Mouse (Mus musculus) neural tube, embryonic 11.5 days (tissue): ENCODE measurements at regions not wholly inside any gene's neighbourhood (a gene's known extent, or its start where the extent isn't known, plus 50 kb on each side); places are given as distances from the start of the nearest gene placed in this dataset.

ENCODE experiments used
- ATAC-seq: fragments of 200-750 bp; cut with Nextera tagmentation; 2 replicates; pipeline ENCODE4 v1.8.0; 2017; ENCODE audit warnings: moderate number of reproducible peaks, mild to moderate bottlenecking, moderate TSS enrichment, moderate library complexity; ENCODE audit not compliant: insufficient read depth, low FRiP score, low TSS enrichment
- DNase-seq: peaks from one replicate; pipeline ENCODE4 v3.0.0-alpha.2; 2015; ENCODE audit warnings: low spot score
- H3K27ac ChIP-seq: fragments of 300-500 bp; sonication (generic); 2 replicates; pipeline ENCODE4 v1.5.1; 2014; ENCODE audit warnings: low read depth, mild to moderate bottlenecking, low read length
- H3K27me3 ChIP-seq: fragments of 300-500 bp; sonication (generic); 2 replicates; pipeline ENCODE4 v1.6.1; 2014; ENCODE audit warnings: mild to moderate bottlenecking, low read length, mixed read lengths; ENCODE audit not compliant: control insufficient read depth, insufficient read depth
- H3K36me3 ChIP-seq: fragments of 300-500 bp; sonication (generic); 2 replicates; pipeline ENCODE4 v1.6.1; 2014; ENCODE audit warnings: mild to moderate bottlenecking, low read length, moderate library complexity, mixed read lengths; ENCODE audit not compliant: control insufficient read depth, insufficient read depth
- H3K4me1 ChIP-seq: fragments of 300-500 bp; sonication (generic); 2 replicates; pipeline ENCODE4 v1.6.1; 2014; ENCODE audit warnings: low read length, mixed read lengths; ENCODE audit not compliant: control insufficient read depth, insufficient read depth
- H3K4me2 ChIP-seq: fragments of 300-500 bp; sonication (generic); 2 replicates; pipeline ENCODE4 v1.6.1; 2014; ENCODE audit warnings: low read depth, mild to moderate bottlenecking, moderate library complexity
- H3K4me3 ChIP-seq: fragments of 300-500 bp; sonication (generic); 2 replicates; pipeline ENCODE4 v1.5.1; 2014; ENCODE audit warnings: low read depth, low read length
- H3K9ac ChIP-seq: fragments of 300-500 bp; sonication (generic); 2 replicates; pipeline ENCODE4 v1.6.1; 2014; ENCODE audit warnings: mild to moderate bottlenecking, low read length
- H3K9me3 ChIP-seq: fragments of 300-500 bp; sonication (generic); 2 replicates; pipeline ENCODE4 v1.6.1; 2016; ENCODE audit warnings: low read length; ENCODE audit not compliant: control insufficient read depth
- WGBS: fragments of 180-500 bp; shearing (Covaris S2); extraction: QIAGEN DNeasy Blood & Tissue Kit; methylation state at CpG from one replicate; pipeline ENCODE4 v1.1.7; 2014; 5-methylcytosine and 5-hydroxymethylcytosine counted together

DNA sequence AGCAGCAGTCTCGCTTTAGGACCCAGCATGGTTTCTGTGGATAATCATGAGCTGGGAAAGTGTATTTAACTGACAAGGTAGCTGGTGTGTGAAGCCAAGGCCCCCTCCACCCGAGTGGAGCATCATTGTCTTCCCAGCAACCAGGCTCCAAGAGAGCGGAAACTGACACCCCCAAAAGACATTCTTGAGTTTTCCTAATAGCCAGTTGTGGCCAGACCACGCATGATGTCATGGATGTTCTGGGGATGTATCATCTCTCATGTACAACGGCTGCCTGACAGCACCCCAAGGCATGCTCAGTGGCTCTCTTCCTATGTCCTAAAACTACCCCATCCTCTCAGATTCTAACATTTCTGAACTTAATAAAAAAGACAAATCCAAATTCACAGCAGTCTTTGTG is 133.5 kb upstream of the Dio3 start:
- H3K36me3 ChIP-seq = no peaks in the 10 kb centered on the region
- ATAC-seq = no peak
- DNase-seq = no peak
- H3K9me3 ChIP-seq = no peaks in the 10 kb centered on the region
- H3K4me1 ChIP-seq = no peaks in the 10 kb centered on the region
- no peak overlapping the region for H3K9ac ChIP-seq
- H3K27me3 ChIP-seq = no peaks in the 10 kb centered on the region
- no peak overlapping the region for H3K4me2 ChIP-seq
- 78% methylated on average over 5 of the region's 5 CpGs for WGBS
- H3K4me3 ChIP-seq = no peak overlapping the region
- no peak overlapping the region for H3K27ac ChIP-seq

DNA sequence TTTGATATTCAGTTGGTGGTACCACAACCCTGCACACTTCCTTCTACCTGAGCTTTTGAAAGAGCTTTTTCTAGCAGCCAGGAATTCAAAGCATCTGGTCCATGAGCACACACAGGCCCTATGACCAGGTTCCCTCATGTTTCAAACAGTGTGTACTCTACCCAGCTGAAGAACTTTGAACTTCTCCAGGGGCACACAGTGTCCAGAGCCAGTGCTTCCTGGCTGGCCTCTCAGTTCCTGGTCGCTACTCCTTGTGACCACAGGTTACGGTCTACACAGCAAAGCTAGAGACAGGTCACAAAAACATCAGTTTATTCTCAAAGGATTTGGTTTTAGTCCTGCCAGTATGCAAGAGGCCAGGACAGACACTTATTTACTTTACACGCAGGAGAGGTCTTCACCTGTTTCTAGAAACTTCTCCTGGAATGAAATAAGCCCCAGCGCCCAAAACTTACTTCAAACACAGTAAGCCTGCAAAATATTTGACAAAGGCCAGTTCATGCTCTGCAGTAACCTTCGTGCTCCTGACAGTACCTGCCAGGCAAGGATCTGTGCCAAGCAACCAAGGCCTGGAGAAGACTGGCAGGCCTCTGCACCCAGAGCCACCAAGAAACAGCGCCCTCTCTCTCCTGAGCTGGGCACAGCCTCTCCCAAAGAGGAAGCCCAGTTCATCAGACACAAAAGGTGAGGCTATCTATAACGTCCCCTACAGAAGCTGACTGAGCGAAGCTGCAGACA is 124.5 kb upstream of the Dio3 start:
- 86% methylated on average over 8 of the region's 8 CpGs for WGBS
- no peak overlapping the region for H3K27ac ChIP-seq
- H3K4me1 ChIP-seq = no peaks in the 10 kb centered on the region
- ATAC-seq (no peak), DNase-seq (no peak)
- H3K4me2 ChIP-seq = no peak overlapping the region
- no peak overlapping the region for H3K4me3 ChIP-seq
- no peaks in the 10 kb centered on the region for H3K27me3 ChIP-seq
- H3K9me3 ChIP-seq = no peaks in the 10 kb centered on the region
- no peak overlapping the region for H3K9ac ChIP-seq
- H3K36me3 ChIP-seq = no peaks in the 10 kb centered on the region

DNA sequence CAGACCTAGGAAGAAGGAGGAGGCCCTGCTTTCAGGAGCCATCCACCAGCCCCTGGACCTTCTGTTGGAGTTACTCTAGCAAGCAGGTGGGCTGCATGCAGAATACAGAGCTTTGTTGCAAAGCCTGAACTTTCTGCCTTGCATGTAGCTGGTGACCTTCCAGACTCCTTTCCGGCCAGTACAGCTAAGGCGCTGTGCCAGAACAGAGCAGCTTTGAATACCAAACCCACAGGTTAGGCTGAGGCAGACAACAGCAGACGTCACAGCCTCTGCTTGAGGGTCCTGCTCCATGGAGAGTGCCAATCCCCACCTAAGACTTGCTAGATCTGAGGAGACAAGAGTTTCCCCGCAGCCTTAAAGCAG is 123.9 kb upstream of the Dio3 start:
- Histone ChIP-seq H3K4me2 (no peak overlapping the region), H3K27ac (no peak overlapping the region), H3K9ac (no peak overlapping the region), H3K9me3 (no peaks in the 10 kb centered on the region), H3K27me3 (no peaks in the 10 kb centered on the region), H3K4me1 (no peaks in the 10 kb centered on the region), H3K36me3 (no peaks in the 10 kb centered on the region), H3K4me3 (no peak overlapping the region)
- ATAC-seq (no peak), DNase-seq (no peak)
- 80% methylated on average over 4 of the region's 4 CpGs for WGBS

GRCm38 (mm10) chr12:110156441-110156840 is 122.4 kb upstream of the Dio3 start:
- Histone ChIP-seq H3K36me3 (no peaks in the 10 kb centered on the region), H3K4me1 (no peaks in the 10 kb centered on the region), H3K9ac (no peak overlapping the region), H3K27me3 (no peaks in the 10 kb centered on the region), H3K27ac (no peak overlapping the region), H3K4me2 (no peak overlapping the region), H3K9me3 (no peaks in the 10 kb centered on the region), H3K4me3 (no peak overlapping the region)
- no peak for ATAC-seq
- WGBS = 47% methylated on average over 8 of the region's 8 CpGs
- no peak for DNase-seq

DNA sequence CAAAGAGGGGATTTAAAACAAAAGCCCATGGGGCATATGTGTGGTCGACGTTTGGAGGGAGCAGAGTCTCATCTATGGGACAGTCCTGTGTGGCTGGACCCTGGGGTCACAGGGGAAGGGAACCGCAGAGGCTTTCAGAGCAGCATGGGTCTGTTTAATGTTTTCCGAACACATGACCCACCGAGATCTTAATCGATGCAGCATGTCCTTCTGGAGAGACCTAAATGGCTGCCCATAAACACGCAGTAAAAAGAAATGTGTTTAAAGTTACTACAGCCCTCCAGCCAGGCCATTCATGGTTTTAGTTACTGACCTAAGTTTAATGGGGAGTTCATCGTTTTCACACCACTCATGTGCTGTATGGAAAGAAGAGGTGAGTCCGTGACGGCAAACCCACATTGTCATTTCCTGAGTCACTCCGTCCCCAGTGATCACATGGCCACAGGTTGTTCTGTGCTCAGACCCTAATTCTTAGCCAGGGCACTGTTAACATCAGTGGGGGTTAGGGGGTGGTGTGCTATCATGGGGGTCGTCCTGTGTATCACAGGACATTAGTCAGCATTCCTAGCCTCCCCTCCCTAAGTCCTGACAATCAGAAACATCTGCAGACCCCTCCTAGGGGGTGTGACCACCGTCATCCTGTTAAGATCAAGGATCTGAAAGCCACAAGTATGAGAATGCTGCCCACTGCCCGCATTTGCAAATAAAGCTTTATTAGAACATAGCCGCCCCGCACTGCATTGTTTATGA is 120.7 kb upstream of the Dio3 start:
- no peaks in the 10 kb centered on the region for H3K36me3 ChIP-seq
- no peak overlapping the region for H3K4me2 ChIP-seq
- H3K27ac ChIP-seq = no peak overlapping the region
- ATAC-seq = no peak
- H3K27me3 ChIP-seq = no peaks in the 10 kb centered on the region
- 66% methylated on average over 16 of the region's 16 CpGs for WGBS
- H3K4me3 ChIP-seq = no peak overlapping the region
- no peak overlapping the region for H3K9ac ChIP-seq
- H3K9me3 ChIP-seq = no peaks in the 10 kb centered on the region
- no peaks in the 10 kb centered on the region for H3K4me1 ChIP-seq
- DNase-seq = no peak

GRCm38 (mm10) chr12:110161306-110161705 is 117.6 kb upstream of the Dio3 start:
- Histone ChIP-seq H3K27ac (no peak overlapping the region), H3K4me2 (no peak overlapping the region), H3K9ac (no peak overlapping the region), H3K4me1 (no peaks in the 10 kb centered on the region), H3K36me3 (no peaks in the 10 kb centered on the region), H3K27me3 (no peaks in the 10 kb centered on the region), H3K9me3 (no peaks in the 10 kb centered on the region), H3K4me3 (no peak overlapping the region)
- no peak for DNase-seq
- ATAC-seq = no peak
- WGBS = 91% methylated on average over 4 of the region's 4 CpGs

GRCm38 (mm10) chr12:110165462-110165861 is 113.4 kb upstream of the Dio3 start:
- Histone ChIP-seq H3K36me3 (no peaks in the 10 kb centered on the region), H3K9ac (no peak overlapping the region), H3K27ac (no peak overlapping the region), H3K4me3 (no peak overlapping the region), H3K4me1 (no peaks in the 10 kb centered on the region), H3K9me3 (no peaks in the 10 kb centered on the region), H3K4me2 (no peak overlapping the region), H3K27me3 (no peaks in the 10 kb centered on the region)
- no peak for DNase-seq
- ATAC-seq = no peak
- 84% methylated on average over 13 of the region's 13 CpGs for WGBS

DNA sequence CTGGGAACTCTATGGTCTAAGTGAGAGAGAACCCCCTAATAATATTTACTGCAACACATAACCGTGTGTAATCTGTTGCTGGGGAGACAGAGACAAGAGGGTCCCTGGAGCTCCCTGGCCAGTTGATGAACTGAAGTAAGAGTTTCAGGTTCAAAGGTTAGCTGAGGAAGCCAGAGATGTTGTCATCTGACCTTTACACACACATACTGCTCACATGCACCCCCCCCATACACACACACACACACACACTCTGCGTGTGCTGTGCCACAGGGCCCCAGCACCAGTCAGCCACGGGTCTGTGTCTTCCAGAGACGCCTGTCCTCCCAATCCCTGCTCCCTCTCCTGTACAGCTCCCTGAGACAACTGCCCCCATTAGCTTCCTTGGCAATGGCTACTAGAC is 110.5 kb upstream of the Dio3 start:
- DNase-seq (no peak), ATAC-seq (no peak)
- no peak overlapping the region for H3K27ac ChIP-seq
- no peak overlapping the region for H3K4me3 ChIP-seq
- 86% methylated on average over 4 of the region's 4 CpGs for WGBS
- H3K4me1 ChIP-seq = no peaks in the 10 kb centered on the region
- H3K9me3 ChIP-seq = no peaks in the 10 kb centered on the region
- H3K27me3 ChIP-seq = no peaks in the 10 kb centered on the region
- no peak overlapping the region for H3K9ac ChIP-seq
- H3K36me3 ChIP-seq = no peaks in the 10 kb centered on the region
- no peak overlapping the region for H3K4me2 ChIP-seq

DNA sequence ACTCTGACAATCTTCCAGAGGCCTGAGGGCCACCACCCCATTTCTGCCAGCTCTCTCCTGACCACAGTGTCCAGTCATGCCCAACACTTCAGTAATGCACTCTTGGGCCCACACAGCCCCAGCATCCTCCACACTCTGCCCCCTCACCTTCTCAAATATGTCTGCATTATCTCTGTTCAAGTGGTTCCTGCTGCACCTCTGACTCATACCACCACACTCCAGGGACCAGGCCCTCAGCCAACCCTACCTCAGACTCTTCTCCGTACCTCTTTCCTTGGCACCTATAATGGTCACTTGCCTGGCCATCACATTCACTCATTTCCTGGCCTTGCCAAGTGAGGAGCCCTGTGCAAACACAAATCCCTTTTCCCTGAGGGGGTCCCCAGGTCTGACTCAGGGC is 109.6 kb upstream of the Dio3 start:
- no peaks in the 10 kb centered on the region for H3K36me3 ChIP-seq
- 82% methylated on average over 1 of the region's 1 CpGs for WGBS
- ATAC-seq (no peak), DNase-seq (no peak)
- no peak overlapping the region for H3K4me3 ChIP-seq
- H3K4me2 ChIP-seq = no peak overlapping the region
- no peaks in the 10 kb centered on the region for H3K27me3 ChIP-seq
- no peaks in the 10 kb centered on the region for H3K4me1 ChIP-seq
- H3K9ac ChIP-seq = no peak overlapping the region
- H3K9me3 ChIP-seq = no peaks in the 10 kb centered on the region
- no peak overlapping the region for H3K27ac ChIP-seq
